Mouse (Mus musculus): ENCODE measurements at regions not wholly inside any gene's neighbourhood (a gene's known extent, or its start where the extent isn't known, plus 50 kb on each side); places are given as distances from the start of the nearest gene placed in this dataset.

DNA sequence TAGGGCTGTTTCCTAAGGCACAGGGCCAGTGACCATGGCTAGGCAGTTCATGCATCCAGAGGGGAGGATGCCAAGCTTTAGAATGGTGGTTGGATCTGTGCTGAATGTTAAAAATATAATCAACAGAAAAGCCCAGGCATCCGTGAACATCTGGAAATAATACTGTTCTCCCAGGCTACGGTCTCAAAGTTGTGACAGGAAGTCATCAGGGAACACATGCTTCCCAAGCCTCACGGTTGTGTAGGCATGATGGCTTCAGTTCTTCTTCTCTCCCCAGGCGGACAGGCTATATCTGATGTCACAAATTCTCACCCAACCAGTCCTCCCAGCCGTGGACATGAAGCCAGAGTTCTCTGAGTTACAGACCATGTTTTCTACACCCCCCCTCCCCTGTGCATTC is 275.4 kb downstream of the Cbln1 start:
- Histone ChIP-seq H3K27ac (ENCODE audit: insufficient read depth, low read depth) (no peak overlapping the region), H3K9me3 (replicated peaks; ENCODE audit: low read length) (no peaks in the 10 kb centered on the region), H3K4me3 (replicated peaks in 1 of 3; ENCODE audit: low read depth in 2 of 3, low read length in 2 of 3, poor library complexity in 1 of 3) (no peak overlapping the region), H3K9ac (ENCODE audit: insufficient read depth, low read depth) (no peak overlapping the region), H3K27me3 (replicated peaks) (peaks cover 1% of the 10 kb centered on the region), H3K4me1 (ENCODE audit: control insufficient read depth in 1 of 2, insufficient read depth in 2 of 2) (peaks cover 0 to 11% of the 10 kb centered on the region in 2 experiments; a peak in 1 of 4 replicates), H3K36me3 (replicated peaks in 1 of 2; ENCODE audit: control insufficient read depth in 1 of 2, insufficient read depth in 1 of 2, low read length in 1 of 2) (no peaks in the 10 kb centered on the region), H3K79me2 (replicated peaks; ENCODE audit: control insufficient read depth, extremely low read depth, insufficient read depth, poor library complexity, severe bottlenecking) (no peaks in the 10 kb centered on the region), H3K4me2 (ENCODE audit: insufficient read depth, low read depth, poor library complexity, severe bottlenecking) (no peak overlapping the region)
- in situ Hi-C loops (cut with MboI; ENCODE audit: low pct_ligation_motif_present, low pct_unique_long_range_greater_than_20kb, low sequenced_read_pairs): no loop called here
- no peak for TF ChIP-seq USF1 (IDR thresholded peaks at IDR 0.05; ENCODE audit: low read depth, low read length)
- TF ChIP-seq PAX5 (IDR thresholded peaks at IDR 0.05; ENCODE audit: low read length): no peak
- no peak for TF ChIP-seq SIN3A (IDR thresholded peaks at IDR 0.05; ENCODE audit: low read length)
- TF ChIP-seq ETS1 (conservative IDR thresholded peaks at IDR 0.05; ENCODE audit: low read depth, low read length): no peak
- TF ChIP-seq E2F4 (IDR thresholded peaks at IDR 0.05; ENCODE audit: insufficient replicate concordance, low read depth, low read length): no peak
- no peak for TF ChIP-seq ZKSCAN1 (IDR thresholded peaks at IDR 0.05; ENCODE audit: borderline replicate concordance, low read depth, low read length)
- TF ChIP-seq MYC (IDR thresholded peaks at IDR 0.05; ENCODE audit: low read depth, low read length): no peak
- DNase-seq (ENCODE audit: extremely low read depth): no peak
- dilution Hi-C loops (cut with MboI; ENCODE audit: extremely low pct_ligation_motif_present, extremely low pct_unique_long_range_greater_than_20kb, low sequenced_read_pairs): no loop called here

DNA sequence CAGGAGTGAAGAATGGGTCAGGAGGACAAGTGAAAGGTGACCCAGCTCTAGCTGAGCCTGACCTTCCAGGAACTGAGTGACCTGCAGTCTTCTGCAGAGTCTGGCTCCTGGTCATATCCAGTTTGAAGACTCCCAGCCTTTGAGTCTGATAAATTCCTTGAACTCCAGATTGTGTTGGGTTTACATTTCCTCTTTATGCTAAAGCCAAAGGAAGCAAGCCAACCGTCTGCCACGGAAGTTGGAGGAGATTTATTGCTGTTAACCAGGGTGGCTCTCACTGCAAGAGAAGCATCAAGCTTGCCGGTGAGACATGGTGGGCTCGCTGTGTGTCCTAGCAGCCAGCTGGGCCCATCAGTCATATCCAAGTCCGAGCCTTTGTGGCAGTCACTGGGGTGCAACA is 276.4 kb downstream of the Cbln1 start:
- Histone ChIP-seq H3K27ac (ENCODE audit: insufficient read depth, low read depth) (no peak overlapping the region), H3K4me1 (ENCODE audit: control insufficient read depth in 1 of 2, insufficient read depth in 2 of 2) (peaks cover 0 to 11% of the 10 kb centered on the region in 2 experiments; a peak in 1 of 4 replicates), H3K36me3 (replicated peaks in 1 of 2; ENCODE audit: control insufficient read depth in 1 of 2, insufficient read depth in 1 of 2, low read length in 1 of 2) (no peaks in the 10 kb centered on the region), H3K79me2 (replicated peaks; ENCODE audit: control insufficient read depth, extremely low read depth, insufficient read depth, poor library complexity, severe bottlenecking) (no peaks in the 10 kb centered on the region), H3K4me3 (replicated peaks in 1 of 3; ENCODE audit: low read depth in 2 of 3, low read length in 2 of 3, poor library complexity in 1 of 3) (no peak overlapping the region), H3K27me3 (replicated peaks) (peaks cover 1% of the 10 kb centered on the region), H3K9ac (ENCODE audit: insufficient read depth, low read depth) (no peak overlapping the region), H3K9me3 (replicated peaks; ENCODE audit: low read length) (no peaks in the 10 kb centered on the region), H3K4me2 (ENCODE audit: insufficient read depth, low read depth, poor library complexity, severe bottlenecking) (no peak overlapping the region)
- DNase-seq (ENCODE audit: extremely low read depth): no peak
- no peak for TF ChIP-seq SMC3 (IDR thresholded peaks at IDR 0.05; ENCODE audit: low read depth, low read length)
- in situ Hi-C loops (cut with MboI; ENCODE audit: low pct_ligation_motif_present, low pct_unique_long_range_greater_than_20kb, low sequenced_read_pairs) (no loop called here), dilution Hi-C loops (cut with MboI; ENCODE audit: extremely low pct_ligation_motif_present, extremely low pct_unique_long_range_greater_than_20kb, low sequenced_read_pairs) (no loop called here)

DNA sequence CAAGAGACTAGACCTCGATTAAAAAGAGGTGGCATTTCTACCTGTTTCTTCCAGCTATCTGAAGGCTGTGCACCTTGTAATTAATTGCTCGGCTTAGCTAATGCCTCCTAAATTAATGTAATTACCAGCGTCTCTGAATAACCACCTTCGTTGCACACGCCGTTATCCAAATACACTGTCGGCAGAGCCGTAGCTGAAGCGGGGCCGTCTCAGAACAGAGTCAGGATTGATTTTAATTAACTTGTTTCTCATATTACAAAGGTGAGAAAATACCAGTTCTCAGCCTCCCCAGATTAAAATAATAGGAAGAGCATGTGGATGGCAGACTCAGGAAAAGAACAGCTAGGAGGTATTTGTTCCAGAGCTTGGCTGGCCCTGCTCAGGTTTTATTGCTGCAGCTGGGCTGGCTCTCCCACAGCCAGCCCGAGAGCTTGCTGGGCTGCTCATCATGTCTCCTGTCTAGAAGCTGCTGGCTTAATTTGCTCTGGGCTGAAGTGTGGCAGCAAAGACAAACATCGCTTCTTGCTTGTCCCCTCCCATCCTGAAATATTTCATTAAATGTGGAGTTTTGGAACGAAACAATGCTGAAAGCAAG is 282.5 kb downstream of the Cbln1 start:
- dilution Hi-C loops (cut with MboI; ENCODE audit: extremely low pct_ligation_motif_present, extremely low pct_unique_long_range_greater_than_20kb, low sequenced_read_pairs): no loop called here
- in situ Hi-C loops (cut with MboI; ENCODE audit: low pct_ligation_motif_present, low pct_unique_long_range_greater_than_20kb, low sequenced_read_pairs): no loop called here
- peaks cover 4% of the 10 kb centered on the region for H3K9me3 ChIP-seq (replicated peaks; ENCODE audit: low read length)

More for the DNA sequence above, 282.5 kb downstream of the Cbln1 start:
- no peaks in the 10 kb centered on the region for H3K79me2 ChIP-seq (replicated peaks; ENCODE audit: control insufficient read depth, extremely low read depth, insufficient read depth, poor library complexity, severe bottlenecking)
- no peaks in the 10 kb centered on the region for H3K27me3 ChIP-seq (replicated peaks)
- no peak overlapping the region for H3K27ac ChIP-seq (ENCODE audit: insufficient read depth, low read depth)
- no peak overlapping the region for H3K4me3 ChIP-seq (replicated peaks in 1 of 3; ENCODE audit: low read depth in 2 of 3, low read length in 2 of 3, poor library complexity in 1 of 3)
- H3K36me3 ChIP-seq (replicated peaks in 1 of 2; ENCODE audit: control insufficient read depth in 1 of 2, insufficient read depth in 1 of 2, low read length in 1 of 2): no peaks in the 10 kb centered on the region
- peaks cover 0 to 14% of the 10 kb centered on the region in 2 experiments; a peak in 1 of 4 replicates for H3K4me1 ChIP-seq (ENCODE audit: control insufficient read depth in 1 of 2, insufficient read depth in 2 of 2)
- TF ChIP-seq MEF2A (IDR thresholded peaks at IDR 0.05; ENCODE audit: borderline replicate concordance, low read depth, low read length) (no peak), USF1 (IDR thresholded peaks at IDR 0.05; ENCODE audit: low read depth, low read length) (no peak), MAFK (IDR thresholded peaks at IDR 0.05; ENCODE audit: insufficient replicate concordance, low read length) (no peak), GABPA (IDR thresholded peaks at IDR 0.05; ENCODE audit: insufficient replicate concordance, low read depth, low read length) (no peak), NRF1 (IDR thresholded peaks at IDR 0.05; ENCODE audit: low read depth, low read length) (no peak), JUN (IDR thresholded peaks at IDR 0.05; ENCODE audit: insufficient read depth, low read depth, low read length) (no peak), ZC3H11A (IDR thresholded peaks at IDR 0.05; ENCODE audit: low read depth, low read length) (no peak), ELF1 (IDR thresholded peaks at IDR 0.05; ENCODE audit: low read depth, low read length) (no peak), ETS1 (conservative IDR thresholded peaks at IDR 0.05; ENCODE audit: low read depth, low read length) (no peak), CHD1 (IDR thresholded peaks at IDR 0.05; ENCODE audit: low read depth, low read length) (no peak)
- DNase-seq (ENCODE audit: extremely low read depth): no peak
- H3K9ac ChIP-seq (ENCODE audit: insufficient read depth, low read depth): no peak overlapping the region
- H3K4me2 ChIP-seq (ENCODE audit: insufficient read depth, low read depth, poor library complexity, severe bottlenecking): no peak overlapping the region
